Mouse (Mus musculus): ENCODE results near the gene 1700113H08Rik. TPM values are rescaled to one million over a fixed set of nuclear protein-coding genes. Genes with fewer than 3 reads are reported as not detected.

The 1700113H08Rik gene
- polyA plus RNA-seq, 1 experiment = not detected

GRCm38 (mm10) chr10:87035866-87036265 is 22.0 kb upstream of the 1700113H08Rik start:
- no peak for TF ChIP-seq CTCF (IDR thresholded peaks at IDR 0.05; ENCODE audit: extremely low read depth, insufficient read depth, low read length)
- Histone ChIP-seq H3K27ac (ENCODE audit: insufficient read depth, low read length) (no peak overlapping the region), H3K4me1 (ENCODE audit: control insufficient read depth, insufficient read depth, low read length) (no peaks in the 10 kb centered on the region), H3K4me3 (ENCODE audit: insufficient read depth, low read length) (no peak overlapping the region)

GRCm38 (mm10) chr10:87036271-87036703 is 21.6 kb upstream of the 1700113H08Rik start:
- no peak overlapping the region for H3K4me3 ChIP-seq (ENCODE audit: insufficient read depth, low read length)
- no peaks in the 10 kb centered on the region for H3K4me1 ChIP-seq (ENCODE audit: control insufficient read depth, insufficient read depth, low read length)
- no peak for TF ChIP-seq POLR2A (IDR thresholded peaks at IDR 0.05; ENCODE audit: extremely low read depth, insufficient read depth, low read length)
- no peak for TF ChIP-seq CTCF (IDR thresholded peaks at IDR 0.05; ENCODE audit: extremely low read depth, insufficient read depth, low read length)
- H3K27ac ChIP-seq (ENCODE audit: insufficient read depth, low read length) = no peak overlapping the region

GRCm38 (mm10) chr10:87037062-87037461 is 20.8 kb upstream of the 1700113H08Rik start:
- Histone ChIP-seq H3K27ac (ENCODE audit: insufficient read depth, low read length) (no peak overlapping the region), H3K4me1 (ENCODE audit: control insufficient read depth, insufficient read depth, low read length) (no peaks in the 10 kb centered on the region), H3K4me3 (ENCODE audit: insufficient read depth, low read length) (no peak overlapping the region)
- no peak for TF ChIP-seq CTCF (IDR thresholded peaks at IDR 0.05; ENCODE audit: extremely low read depth, insufficient read depth, low read length)
- TF ChIP-seq POLR2A (IDR thresholded peaks at IDR 0.05; ENCODE audit: extremely low read depth, insufficient read depth, low read length) = no peak

- no peak overlapping the region for H3K27ac ChIP-seq (ENCODE audit: insufficient read depth, low read length)
- TF ChIP-seq POLR2A (IDR thresholded peaks at IDR 0.05; ENCODE audit: extremely low read depth, insufficient read depth, low read length) (no peak), CTCF (IDR thresholded peaks at IDR 0.05; ENCODE audit: extremely low read depth, insufficient read depth, low read length) (no peak)
- no peak overlapping the region for H3K4me3 ChIP-seq (ENCODE audit: insufficient read depth, low read length)
- H3K4me1 ChIP-seq (ENCODE audit: control insufficient read depth, insufficient read depth, low read length) = no peaks in the 10 kb centered on the region
These were observed 18.5 kb upstream of the 1700113H08Rik start for GRCm38 (mm10) chr10:87039340-87039739.

GRCm38 (mm10) chr10:87039800-87040199 is 18.0 kb upstream of the 1700113H08Rik start:
- no peaks in the 10 kb centered on the region for H3K4me1 ChIP-seq (ENCODE audit: control insufficient read depth, insufficient read depth, low read length)
- no peak overlapping the region for H3K4me3 ChIP-seq (ENCODE audit: insufficient read depth, low read length)
- TF ChIP-seq POLR2A (IDR thresholded peaks at IDR 0.05; ENCODE audit: extremely low read depth, insufficient read depth, low read length) (no peak), CTCF (IDR thresholded peaks at IDR 0.05; ENCODE audit: extremely low read depth, insufficient read depth, low read length) (no peak)
- no peak overlapping the region for H3K27ac ChIP-seq (ENCODE audit: insufficient read depth, low read length)

GRCm38 (mm10) chr10:87041265-87041664 is 16.6 kb upstream of the 1700113H08Rik start:
- TF ChIP-seq CTCF (IDR thresholded peaks at IDR 0.05; ENCODE audit: extremely low read depth, insufficient read depth, low read length) = no peak
- TF ChIP-seq POLR2A (IDR thresholded peaks at IDR 0.05; ENCODE audit: extremely low read depth, insufficient read depth, low read length) = no peak
- Histone ChIP-seq H3K27ac (ENCODE audit: insufficient read depth, low read length) (no peak overlapping the region), H3K4me3 (ENCODE audit: insufficient read depth, low read length) (no peak overlapping the region), H3K4me1 (ENCODE audit: control insufficient read depth, insufficient read depth, low read length) (no peaks in the 10 kb centered on the region)

- TF ChIP-seq CTCF (IDR thresholded peaks at IDR 0.05; ENCODE audit: extremely low read depth, insufficient read depth, low read length) (no peak), POLR2A (IDR thresholded peaks at IDR 0.05; ENCODE audit: extremely low read depth, insufficient read depth, low read length) (no peak)
- no peak overlapping the region for H3K27ac ChIP-seq (ENCODE audit: insufficient read depth, low read length)
- no peak overlapping the region for H3K4me3 ChIP-seq (ENCODE audit: insufficient read depth, low read length)
- H3K4me1 ChIP-seq (ENCODE audit: control insufficient read depth, insufficient read depth, low read length) = no peaks in the 10 kb centered on the region
These were observed 12.6 kb upstream of the 1700113H08Rik start for GRCm38 (mm10) chr10:87045273-87045672.

GRCm38 (mm10) chr10:87046469-87046868 is 11.4 kb upstream of the 1700113H08Rik start:
- H3K4me1 ChIP-seq (ENCODE audit: control insufficient read depth, insufficient read depth, low read length) = no peaks in the 10 kb centered on the region
- no peak for TF ChIP-seq CTCF (IDR thresholded peaks at IDR 0.05; ENCODE audit: extremely low read depth, insufficient read depth, low read length)
- no peak for TF ChIP-seq POLR2A (IDR thresholded peaks at IDR 0.05; ENCODE audit: extremely low read depth, insufficient read depth, low read length)

GRCm38 (mm10) chr10:87046931-87047468 is 10.8 kb upstream of the 1700113H08Rik start:
- no peak for TF ChIP-seq CTCF (IDR thresholded peaks at IDR 0.05; ENCODE audit: extremely low read depth, insufficient read depth, low read length)
- no peak for TF ChIP-seq POLR2A (IDR thresholded peaks at IDR 0.05; ENCODE audit: extremely low read depth, insufficient read depth, low read length)
- Histone ChIP-seq H3K4me1 (ENCODE audit: control insufficient read depth, insufficient read depth, low read length) (no peaks in the 10 kb centered on the region), H3K4me3 (ENCODE audit: insufficient read depth, low read length) (no peak overlapping the region), H3K27ac (ENCODE audit: insufficient read depth, low read length) (no peak overlapping the region)

More at GRCm38 (mm10) chr10:87046469-87046868, 11.4 kb upstream of the 1700113H08Rik start:
- H3K27ac ChIP-seq (ENCODE audit: insufficient read depth, low read length) = no peak overlapping the region
- no peak overlapping the region for H3K4me3 ChIP-seq (ENCODE audit: insufficient read depth, low read length)

GRCm38 (mm10) chr10:87049179-87049578 is 8.7 kb upstream of the 1700113H08Rik start:
- Histone ChIP-seq H3K27ac (ENCODE audit: insufficient read depth, low read length) (no peak overlapping the region), H3K4me1 (ENCODE audit: control insufficient read depth, insufficient read depth, low read length) (no peaks in the 10 kb centered on the region), H3K4me3 (ENCODE audit: insufficient read depth, low read length) (no peak overlapping the region)
- TF ChIP-seq CTCF (IDR thresholded peaks at IDR 0.05; ENCODE audit: extremely low read depth, insufficient read depth, low read length) = no peak
- TF ChIP-seq POLR2A (IDR thresholded peaks at IDR 0.05; ENCODE audit: extremely low read depth, insufficient read depth, low read length) = no peak

Measured in cortical plate, adult 2 months (tissue).